ENCODE assay signal across 8 mouse cellular contexts in genomic region chr6:58596294-58596653, GRCm38 (mm10). TPM values are rescaled to one million over a fixed set of nuclear protein-coding genes. Genes with fewer than 3 reads are reported as not detected.
A peak's percentile ranks its signal among the peaks of the same experiment; 100 is the strongest.
DNase-seq lines count a peak whose midpoint lies in the region; ATAC-seq lines count a peak whose summit lies in the region.

No protein-coding gene starts in this region.

- peak; percentile 9 to 11 for DNase-seq in cerebellum, postnatal 25 days
- DNase-seq in cerebellum, adult 18-20 months, result no peak
- peak; percentile 63 for DNase-seq in adipocyte (ENCODE audit: low spot score)
- DNase-seq in limb, embryonic 11.5 days (ENCODE audit: low spot score), result peak; percentile 60

- WGBS in forebrain, embryonic 12.5 days, result 16% methylated on average over 16 of the region's 16 CpGs
- WGBS in hindbrain, embryonic 12.5 days, result 17% methylated on average over 16 of the region's 16 CpGs
- WGBS in limb, embryonic 11.5 days, result 18% methylated on average over 16 of the region's 16 CpGs
- 18% methylated on average over 16 of the region's 16 CpGs for WGBS in midbrain, embryonic 13.5 days
- 15% methylated on average over 16 of the region's 16 CpGs for WGBS in stomach, embryonic 16.5 days

- peak; percentile 78 for ATAC-seq in forebrain, embryonic 12.5 days (ENCODE audit: low FRiP score)
- peak; percentile 67 for ATAC-seq in hindbrain, embryonic 12.5 days (ENCODE audit: low FRiP score)
- ATAC-seq in limb, embryonic 11.5 days (ENCODE audit: insufficient number of reproducible peaks, low FRiP score, low TSS enrichment, low read depth), result peak; percentile 76; the same call in 1 of the 2 replicates
- peak; percentile 84 for ATAC-seq in midbrain, embryonic 13.5 days
- ATAC-seq in stomach, embryonic 16.5 days (ENCODE audit: insufficient read depth, low FRiP score), result peak; percentile 82; the same call in 1 of the 2 replicates

- peak overlapping the region; percentile 17 for H3K9ac ChIP-seq in forebrain, embryonic 12.5 days
- peak overlapping the region; percentile 0 for H3K9ac ChIP-seq in hindbrain, embryonic 12.5 days
- peak overlapping the region; percentile 27 for H3K9ac ChIP-seq in limb, embryonic 11.5 days (ENCODE audit: low read length)
- H3K9ac ChIP-seq in midbrain, embryonic 13.5 days (replicated peaks), result peak overlapping the region; percentile 40
- peak overlapping the region; percentile 2 for H3K9ac ChIP-seq in stomach, embryonic 16.5 days (ENCODE audit: low read length)

- peak overlapping the region; percentile 43 for H3K4me2 ChIP-seq in forebrain, embryonic 12.5 days
- H3K4me2 ChIP-seq in hindbrain, embryonic 12.5 days (replicated peaks), result peak overlapping the region; percentile 44
- H3K4me2 ChIP-seq in limb, embryonic 11.5 days (ENCODE audit: low read depth, severe bottlenecking), result peak overlapping the region; percentile 46
- peak overlapping the region; percentile 47 for H3K4me2 ChIP-seq in midbrain, embryonic 13.5 days (replicated peaks)
- peak overlapping the region; percentile 38 for H3K4me2 ChIP-seq in stomach, embryonic 16.5 days (ENCODE audit: low read depth, low read length)

- peak overlapping the region; percentile 0; the same call in 1 of the 2 replicates for H3K27ac ChIP-seq in forebrain, embryonic 12.5 days
- H3K27ac ChIP-seq in hindbrain, embryonic 12.5 days, result peak overlapping the region; percentile 3
- no peak overlapping the region for H3K27ac ChIP-seq in limb, embryonic 11.5 days (replicated peaks; ENCODE audit: low read depth, low read length)
- H3K27ac ChIP-seq in midbrain, embryonic 13.5 days, result peak overlapping the region; percentile 1; the same call in 1 of the 2 replicates
- H3K27ac ChIP-seq in stomach, embryonic 16.5 days (ENCODE audit: low read length), result peak overlapping the region; percentile 20

- no peaks in the 10 kb centered on the region for H3K36me3 ChIP-seq in forebrain, embryonic 12.5 days (replicated peaks)
- no peaks in the 10 kb centered on the region for H3K36me3 ChIP-seq in hindbrain, embryonic 12.5 days
- no peaks in the 10 kb centered on the region for H3K36me3 ChIP-seq in limb, embryonic 11.5 days (ENCODE audit: control insufficient read depth, insufficient read depth, low read length)
- no peaks in the 10 kb centered on the region for H3K36me3 ChIP-seq in midbrain, embryonic 13.5 days
- no peaks in the 10 kb centered on the region for H3K36me3 ChIP-seq in stomach, embryonic 16.5 days (ENCODE audit: control insufficient read depth, insufficient read depth, low read length)

- H3K9me3 ChIP-seq in forebrain, embryonic 12.5 days, result 0 out of 2 replicates have a peak, but pooled peaks cover 2% of the 10 kb centered on the region
- no peaks in the 10 kb centered on the region for H3K9me3 ChIP-seq in hindbrain, embryonic 12.5 days (replicated peaks)
- H3K9me3 ChIP-seq in limb, embryonic 11.5 days (ENCODE audit: control insufficient read depth, low read length), result no peaks in the 10 kb centered on the region
- 0 out of 2 replicates have a peak, but pooled peaks cover 3% of the 10 kb centered on the region for H3K9me3 ChIP-seq in midbrain, embryonic 13.5 days
- no peaks in the 10 kb centered on the region for H3K9me3 ChIP-seq in stomach, embryonic 16.5 days (replicated peaks; ENCODE audit: control insufficient read depth, low read length)

- H3K27me3 ChIP-seq in forebrain, embryonic 12.5 days, result no peaks in the 10 kb centered on the region; the same call in 1 of the 2 replicates
- H3K27me3 ChIP-seq in hindbrain, embryonic 12.5 days, result no peaks in the 10 kb centered on the region
- no peaks in the 10 kb centered on the region for H3K27me3 ChIP-seq in limb, embryonic 11.5 days (ENCODE audit: control insufficient read depth, insufficient read depth, low read length)
- no peaks in the 10 kb centered on the region for H3K27me3 ChIP-seq in midbrain, embryonic 13.5 days
- no peaks in the 10 kb centered on the region for H3K27me3 ChIP-seq in stomach, embryonic 16.5 days (ENCODE audit: control insufficient read depth, insufficient read depth, low read length)

- H3K4me3 ChIP-seq in forebrain, embryonic 12.5 days (replicated peaks), result peak overlapping the region; percentile 32
- H3K4me3 ChIP-seq in hindbrain, embryonic 12.5 days, result peak overlapping the region; percentile 31
- peak overlapping the region; percentile 30 for H3K4me3 ChIP-seq in limb, embryonic 11.5 days (ENCODE audit: low read depth, low read length)
- peak overlapping the region; percentile 40 for H3K4me3 ChIP-seq in midbrain, embryonic 13.5 days (replicated peaks)
- peak overlapping the region; percentile 32 for H3K4me3 ChIP-seq in stomach, embryonic 16.5 days (replicated peaks; ENCODE audit: low read length)

- H3K4me1 ChIP-seq in forebrain, embryonic 12.5 days, result peaks cover 3% of the 10 kb centered on the region; the same call in 1 of the 2 replicates
- H3K4me1 ChIP-seq in hindbrain, embryonic 12.5 days, result peaks cover 8% of the 10 kb centered on the region
- no peaks in the 10 kb centered on the region for H3K4me1 ChIP-seq in limb, embryonic 11.5 days (ENCODE audit: control insufficient read depth, insufficient read depth, low read length)
- H3K4me1 ChIP-seq in midbrain, embryonic 13.5 days (replicated peaks), result peaks cover 21% of the 10 kb centered on the region; the same call in 1 of the 2 replicates
- H3K4me1 ChIP-seq in stomach, embryonic 16.5 days (ENCODE audit: control insufficient read depth, insufficient read depth, low read length), result no peaks in the 10 kb centered on the region

RNA-seq across cellular contexts. Expression of gene Abcg2, which starts 12.0 kb away (rescaled TPM):
- polyA plus RNA-seq in forebrain, embryonic 12.5 days (2016; fragmentation: Nextera tagmentation; extraction: Ambion mirVana), result 29.5 and 34.3 TPM in 2 replicates
- polyA plus RNA-seq in hindbrain, embryonic 12.5 days (2016; fragmentation: Nextera tagmentation; extraction: Ambion mirVana), result 41.8 and 42.5 TPM in 2 replicates
- polyA plus RNA-seq in limb, embryonic 11.5 days (2014; fragmentation: Nextera tagmentation; extraction: Ambion mirVana), result 49.2 and 49.9 TPM in 2 replicates
- 33.0 and 39.1 TPM in 2 replicates for polyA plus RNA-seq in midbrain, embryonic 13.5 days (2015; fragmentation: Nextera tagmentation; extraction: Ambion mirVana)
- 57.1 and 61.8 TPM in 2 replicates for polyA plus RNA-seq in stomach, embryonic 16.5 days (2015; fragmentation: Nextera tagmentation; extraction: Ambion mirVana)

Comparison
In these comparisons a context has a peak if more than half of its experiments do, and no peak if none do; other contexts are left out.
1. DNase-seq: peak in cerebellum, postnatal 25 days (2 of 2), adipocyte (single experiment) and limb, embryonic 11.5 days (single experiment); none in cerebellum, adult 18-20 months (0 of 2).
2. Peak in every context shown above with its lines, with median percentiles within 50 percentile points of each other: ATAC-seq, H3K4me2 ChIP-seq, H3K4me3 ChIP-seq and H3K9ac ChIP-seq.